Mouse (Mus musculus) limb, embryonic 10.5 days (tissue): Measurements from ENCODE around the gene Minos1. TPM values are rescaled to one million over a fixed set of nuclear protein-coding genes. Genes with fewer than 3 reads are reported as not detected.
A peak's percentile ranks its signal among the peaks of the same experiment; 100 is the strongest.

Source experiments
- DNase-seq: peaks from one replicate; pipeline ENCODE4 v3.0.0-alpha.2; 2017; ENCODE audit warnings: low spot score
- H3K27ac ChIP-seq: fragments of 300-500 bp; sonication (generic); 2 replicates; pipeline ENCODE4 v1.5.1; 2016; ENCODE audit warnings: mild to moderate bottlenecking
- H3K27me3 ChIP-seq: fragments of 300-500 bp; sonication (generic); 2 replicates; pipeline ENCODE4 v1.6.1; 2016; ENCODE audit warnings: low read depth, mild to moderate bottlenecking; ENCODE audit not compliant: poor library complexity, severe bottlenecking
- H3K36me3 ChIP-seq: fragments of 300-500 bp; sonication (generic); 2 replicates; pipeline ENCODE4 v1.6.1; 2016; ENCODE audit warnings: mild to moderate bottlenecking, moderate library complexity
- H3K4me1 ChIP-seq: fragments of 300-500 bp; sonication (generic); 2 replicates; pipeline ENCODE4 v1.6.1; 2016
- H3K4me3 ChIP-seq: fragments of 300-500 bp; sonication (generic); 2 replicates; pipeline ENCODE4 v1.5.1; 2016; ENCODE audit warnings: mild to moderate bottlenecking, moderate library complexity
- H3K9me3 ChIP-seq: fragments of 300-500 bp; sonication (generic); replicated peaks from 2 replicates; pipeline ENCODE4 v1.6.1; 2016; ENCODE audit warnings: mild to moderate bottlenecking
- WGBS: fragments of 180-500 bp; shearing (Covaris S2); methylation state at CpG from one replicate; pipeline ENCODE4 v1.1.7; 2016; 5-methylcytosine and 5-hydroxymethylcytosine counted together
- polyA plus RNA-seq: library from polyadenylated mRNA; unstranded; fragments of >200 nt; fragmentation: Nextera tagmentation; extraction: Ambion mirVana; gene quantifications from 2 replicates; pipeline ENCODE4 v1.2.1, GENCODE M21; 2016

The Minos1 gene
- polyA plus RNA-seq, 1 experiment from 2014 or later: 393 TPM

GRCm38 (mm10) chr4:139064831-139065230 lies 66.1 kb downstream of the Minos1 start:
- H3K36me3 ChIP-seq: no peaks in the 10 kb centered on the region
- WGBS: 87% methylated on average over 5 of the region's 5 CpGs
- H3K4me3 ChIP-seq: no peak overlapping the region
- no peak for DNase-seq
- peaks cover 20% of the 10 kb centered on the region for H3K27me3 ChIP-seq
- H3K27ac ChIP-seq: no peak overlapping the region
- H3K4me1 ChIP-seq: 0 out of 2 replicates have a peak, but pooled peaks cover 4% of the 10 kb centered on the region
- H3K9me3 ChIP-seq: no peaks in the 10 kb centered on the region

- H3K36me3 ChIP-seq: no peaks in the 10 kb centered on the region
Measured at GRCm38 (mm10) chr4:139059569-139059968, 71.3 kb downstream of the Minos1 start.

GRCm38 (mm10) chr4:139058029-139058428 lies 72.9 kb downstream of the Minos1 start:
- no peaks in the 10 kb centered on the region; the same call in 1 of the 2 replicates for H3K4me1 ChIP-seq
- H3K36me3 ChIP-seq: no peaks in the 10 kb centered on the region
- 89% methylated on average over 5 of the region's 5 CpGs for WGBS
- H3K27ac ChIP-seq: no peak overlapping the region
- no peak for DNase-seq
- no peak overlapping the region for H3K4me3 ChIP-seq
- H3K27me3 ChIP-seq: no peaks in the 10 kb centered on the region
- H3K9me3 ChIP-seq: no peaks in the 10 kb centered on the region

More at GRCm38 (mm10) chr4:139059569-139059968, 71.3 kb downstream of the Minos1 start:
- Histone ChIP-seq H3K27me3 (no peaks in the 10 kb centered on the region), H3K4me3 (no peak overlapping the region), H3K4me1 (0 out of 2 replicates have a peak, but pooled peaks cover 3% of the 10 kb centered on the region), H3K27ac (no peak overlapping the region), H3K9me3 (no peaks in the 10 kb centered on the region)
- DNase-seq: peak; percentile 87
- WGBS: 5% methylated on average over 7 of the region's 7 CpGs

- no peaks in the 10 kb centered on the region; the same call in 1 of the 2 replicates for H3K4me1 ChIP-seq
- no peaks in the 10 kb centered on the region for H3K9me3 ChIP-seq
- H3K27me3 ChIP-seq: no peaks in the 10 kb centered on the region
- H3K4me3 ChIP-seq: no peak overlapping the region
- DNase-seq: no peak
- no peak overlapping the region for H3K27ac ChIP-seq
- 78% methylated on average over 5 of the region's 5 CpGs for WGBS
- no peaks in the 10 kb centered on the region for H3K36me3 ChIP-seq
Measured at GRCm38 (mm10) chr4:139057291-139057690, 73.6 kb downstream of the Minos1 start.

- WGBS: 85% methylated on average over 3 of the region's 3 CpGs
- no peak for DNase-seq
- H3K27me3 ChIP-seq: no peaks in the 10 kb centered on the region
- H3K36me3 ChIP-seq: no peaks in the 10 kb centered on the region
- H3K9me3 ChIP-seq: no peaks in the 10 kb centered on the region
- H3K4me1 ChIP-seq: no peaks in the 10 kb centered on the region; the same call in 1 of the 2 replicates
- no peak overlapping the region for H3K27ac ChIP-seq
- H3K4me3 ChIP-seq: no peak overlapping the region
Measured at GRCm38 (mm10) chr4:139055744-139056143, 75.2 kb downstream of the Minos1 start.

- no peaks in the 10 kb centered on the region for H3K36me3 ChIP-seq
- H3K27me3 ChIP-seq: no peaks in the 10 kb centered on the region
- H3K27ac ChIP-seq: no peak overlapping the region
- DNase-seq: no peak
- WGBS: 87% methylated on average over 4 of the region's 4 CpGs
- H3K4me3 ChIP-seq: no peak overlapping the region
- no peaks in the 10 kb centered on the region for H3K9me3 ChIP-seq
- H3K4me1 ChIP-seq: no peaks in the 10 kb centered on the region; the same call in 1 of the 2 replicates
Measured at GRCm38 (mm10) chr4:139055336-139055735, 75.6 kb downstream of the Minos1 start.

GRCm38 (mm10) chr4:139054300-139054923 lies 76.5 kb downstream of the Minos1 start:
- 50% methylated on average over 9 of the region's 9 CpGs for WGBS
- no peak for DNase-seq
- no peaks in the 10 kb centered on the region for H3K27me3 ChIP-seq
- H3K4me3 ChIP-seq: no peak overlapping the region
- H3K36me3 ChIP-seq: no peaks in the 10 kb centered on the region
- no peaks in the 10 kb centered on the region for H3K9me3 ChIP-seq
- H3K4me1 ChIP-seq: no peaks in the 10 kb centered on the region; the same call in 1 of the 2 replicates
- H3K27ac ChIP-seq: no peak overlapping the region

GRCm38 (mm10) chr4:139053391-139053790 lies 77.5 kb downstream of the Minos1 start:
- no peaks in the 10 kb centered on the region; the same call in 1 of the 2 replicates for H3K4me1 ChIP-seq
- no peaks in the 10 kb centered on the region for H3K36me3 ChIP-seq
- H3K9me3 ChIP-seq: no peaks in the 10 kb centered on the region
- WGBS: 43% methylated on average over 5 of the region's 5 CpGs
- H3K27me3 ChIP-seq: no peaks in the 10 kb centered on the region
- no peak for DNase-seq
- no peak overlapping the region for H3K27ac ChIP-seq
- no peak overlapping the region for H3K4me3 ChIP-seq

- H3K4me1 ChIP-seq: no peaks in the 10 kb centered on the region; the same call in 1 of the 2 replicates
- no peaks in the 10 kb centered on the region for H3K9me3 ChIP-seq
- no peak overlapping the region for H3K27ac ChIP-seq
- H3K27me3 ChIP-seq: no peaks in the 10 kb centered on the region
- H3K4me3 ChIP-seq: no peak overlapping the region
- H3K36me3 ChIP-seq: no peaks in the 10 kb centered on the region
- DNase-seq: no peak
- WGBS: 86% methylated on average over 7 of the region's 7 CpGs
Measured at GRCm38 (mm10) chr4:139052796-139053195, 78.1 kb downstream of the Minos1 start.

Other genes with a start within 250 kb of the Minos1 start
- 3.8 and 4.5 TPM in 2 replicates for gene Otud3, start 217.2 kb downstream of the Minos1 start, polyA plus RNA-seq
- not detected in 2 replicates for gene Rnf186, start 164.0 kb downstream of the Minos1 start, polyA plus RNA-seq
- 1.4 and 1.9 TPM in 2 replicates for gene Tmco4, start 158.2 kb downstream of the Minos1 start, polyA plus RNA-seq
- not detected in 2 replicates for gene Htr6, start 55.5 kb downstream of the Minos1 start, polyA plus RNA-seq
- gene Nbl1, start 38.1 kb downstream of the Minos1 start, polyA plus RNA-seq: 12.5 and 28.7 TPM in 2 replicates
- 385 and 390 TPM in 2 replicates for gene Capzb, start 61.8 kb upstream of the Minos1 start, polyA plus RNA-seq
- gene Pqlc2, start 179.6 kb upstream of the Minos1 start, polyA plus RNA-seq: 14.6 and 19.7 TPM in 2 replicates
- 115 and 133 TPM in 2 replicates for gene Akr7a5, start 179.6 kb upstream of the Minos1 start, polyA plus RNA-seq
- 178 and 236 TPM in 2 replicates for gene Mrto4, start 221.5 kb upstream of the Minos1 start, polyA plus RNA-seq
- 32.1 and 32.2 TPM in 2 replicates for gene Emc1, start 221.5 kb upstream of the Minos1 start, polyA plus RNA-seq
- gene Ubr4, start 221.5 kb upstream of the Minos1 start, polyA plus RNA-seq: 69.7 and 74.4 TPM in 2 replicates